Mouse (Mus musculus) embryo, embryonic 10 days (tissue): ENCODE measurements around the gene Lrrc28.

Experiments used
- DNase-seq: peaks from one replicate; pipeline ENCODE4 v3.0.0-alpha.2; 2015; ENCODE audit warnings: low spot score

Lrrc28 gene

DNA sequence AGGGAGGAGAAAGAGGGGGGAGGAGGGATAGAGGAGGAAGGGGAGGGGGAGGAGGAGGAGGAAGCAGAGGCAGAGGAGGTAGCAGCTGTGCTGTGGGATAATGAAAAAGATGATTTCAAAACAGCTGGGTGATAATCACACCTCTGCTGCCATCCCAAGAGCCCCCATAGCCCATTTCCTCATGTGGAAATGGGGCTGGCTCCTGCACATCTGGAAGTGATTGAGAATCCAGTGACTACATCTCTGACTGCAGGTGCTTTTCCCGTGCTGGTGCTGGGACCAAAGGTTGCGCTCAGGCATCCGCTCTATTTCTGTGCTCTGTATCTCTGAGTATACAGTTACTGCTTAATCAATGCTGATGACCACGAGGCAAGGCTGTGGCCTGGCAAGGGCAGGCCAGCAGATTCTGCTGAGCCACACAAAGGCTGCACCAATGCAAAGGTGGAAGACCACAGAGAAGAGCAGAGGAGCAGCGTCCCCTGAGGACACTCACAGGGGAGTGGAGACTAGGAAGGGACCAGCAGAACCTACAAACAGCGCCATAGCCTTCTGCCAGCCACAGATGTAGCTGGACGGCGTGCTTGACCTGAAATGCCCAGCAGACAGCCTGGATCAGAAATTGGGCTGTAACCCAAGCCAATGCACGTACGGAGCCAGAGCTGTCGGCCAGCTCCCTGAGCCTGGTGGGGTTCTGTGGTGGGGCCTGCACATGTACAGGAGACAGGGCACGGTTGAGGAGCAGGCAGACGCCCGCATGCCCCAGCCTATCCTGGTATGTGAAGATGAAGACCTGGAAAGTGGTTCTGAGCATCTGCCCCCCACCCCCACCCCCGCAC lies 157.9 kb downstream of the Lrrc28 start:
- peak; percentile 49 for DNase-seq

DNA sequence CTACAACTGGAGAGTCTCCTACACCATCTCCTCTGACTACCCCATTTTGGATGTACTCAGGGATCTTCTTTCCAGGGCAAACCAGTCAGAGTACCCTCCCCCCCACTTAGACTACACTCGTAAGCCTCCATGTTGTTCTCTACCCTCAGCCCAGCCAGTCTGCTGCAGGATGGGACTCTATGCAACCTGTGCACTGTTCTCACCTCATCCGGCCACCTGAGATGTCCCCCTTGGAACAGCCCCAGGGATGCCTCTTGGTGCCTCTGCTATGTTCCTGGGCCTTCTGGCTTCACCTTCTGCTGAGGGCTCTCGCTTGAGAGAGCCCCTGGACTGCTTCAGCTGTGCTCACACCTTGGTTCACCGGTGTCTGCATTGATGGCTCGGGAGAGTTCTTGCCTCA lies 158.7 kb downstream of the Lrrc28 start:
- no peak for DNase-seq

- DNase-seq = no peak
These were observed 161.4 kb downstream of the Lrrc28 start for GRCm38 (mm10) chr7:67483698-67484097.

- DNase-seq = no peak
These were observed 165.3 kb downstream of the Lrrc28 start for GRCm38 (mm10) chr7:67479576-67480413.

DNA sequence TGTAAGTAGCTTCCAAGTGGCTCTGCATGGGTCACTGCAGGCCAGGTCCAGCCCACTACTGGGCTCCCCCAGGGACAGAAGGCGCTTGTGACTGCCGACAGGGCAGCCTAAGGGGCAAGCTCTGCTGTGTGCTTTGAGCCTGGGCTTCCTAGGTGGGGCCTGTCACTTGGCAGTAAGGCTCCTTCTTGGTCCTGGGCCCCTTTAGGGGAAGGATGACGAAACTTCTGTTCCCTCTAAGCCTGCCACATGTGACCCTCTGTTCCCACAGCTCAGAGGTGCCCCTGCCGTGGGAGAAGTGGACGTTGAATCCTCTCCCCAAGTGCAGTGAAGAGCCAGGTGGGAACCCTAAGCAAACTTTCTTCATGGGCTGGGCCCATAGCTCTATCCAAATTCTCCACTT lies 165.9 kb downstream of the Lrrc28 start:
- DNase-seq = no peak

DNA sequence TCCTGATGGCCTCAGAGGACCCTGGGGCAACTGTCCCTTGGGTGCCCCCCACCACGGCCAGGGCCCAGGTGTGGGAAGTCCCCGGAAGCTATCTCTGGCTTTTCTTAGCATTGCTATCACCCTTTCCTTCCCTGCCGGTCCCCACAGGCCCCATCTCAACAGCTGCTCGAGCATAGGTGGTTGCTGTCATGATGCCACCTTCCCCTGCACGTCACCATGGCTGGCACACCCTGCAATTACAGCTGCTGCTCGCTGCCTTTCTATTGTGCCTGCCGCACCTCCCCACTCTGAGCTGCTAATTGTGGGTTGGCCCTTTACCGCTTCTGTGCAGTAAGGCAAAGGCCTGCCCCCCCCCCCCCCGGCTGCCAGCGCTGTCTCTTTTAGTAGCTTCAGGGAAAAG lies 167.1 kb downstream of the Lrrc28 start:
- DNase-seq = no peak

DNA sequence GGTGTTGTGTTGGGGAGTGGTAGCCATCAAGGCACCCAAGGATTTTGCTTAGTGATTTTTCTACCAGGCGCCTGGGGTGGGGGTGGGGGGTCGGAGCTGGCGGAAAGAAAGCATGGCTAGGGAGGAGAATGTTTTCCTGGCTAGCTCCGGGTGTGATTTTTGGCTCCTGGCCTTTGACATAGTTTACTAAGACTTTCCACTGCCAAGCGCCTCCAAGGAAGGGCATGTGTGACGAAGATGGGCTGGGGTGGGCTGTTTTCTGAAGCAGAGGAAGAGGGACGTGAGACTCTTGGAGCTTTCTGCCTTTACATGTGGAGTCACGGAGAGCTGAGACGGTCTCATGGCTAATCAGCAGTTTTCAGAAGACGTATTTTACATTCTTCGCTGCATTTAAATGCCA lies 173.8 kb downstream of the Lrrc28 start:
- no peak for DNase-seq

GRCm38 (mm10) chr7:67468802-67469408 lies 176.2 kb downstream of the Lrrc28 start:
- DNase-seq = no peak

GRCm38 (mm10) chr7:67468180-67468579 lies 176.9 kb downstream of the Lrrc28 start:
- DNase-seq = no peak

GRCm38 (mm10) chr7:67466322-67466721 lies 178.7 kb downstream of the Lrrc28 start:
- no peak for DNase-seq

DNA sequence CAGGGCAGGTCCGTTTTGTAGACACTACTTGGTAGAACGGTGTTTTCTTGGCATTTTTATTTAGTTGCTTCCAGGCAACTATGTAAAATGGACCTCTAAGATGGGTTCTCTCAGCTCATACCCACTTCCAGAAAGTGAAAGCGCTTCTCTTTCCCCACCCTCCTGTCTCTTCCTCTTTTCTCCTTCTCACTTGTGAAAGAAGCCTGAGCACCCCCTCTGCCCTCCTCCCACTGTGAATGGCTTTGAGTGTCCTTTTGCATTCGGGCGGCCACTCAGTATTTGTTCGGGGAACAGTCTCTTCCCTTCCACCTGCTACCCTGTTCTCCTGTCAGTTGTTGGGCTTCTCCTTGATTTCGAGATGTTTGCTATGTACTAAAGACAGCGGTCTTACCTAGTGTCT lies 180.4 kb downstream of the Lrrc28 start:
- DNase-seq = no peak

- DNase-seq = peak; percentile 74
These were observed 181.5 kb downstream of the Lrrc28 start for GRCm38 (mm10) chr7:67463565-67463964.
